Mouse (Mus musculus): ENCODE data around the gene Rpl23a.

GRCm38 (mm10) chr11:78176905-78177331 is 6.5 kb downstream of the Rpl23a start:
- TF ChIP-seq CTCF (IDR thresholded peaks at IDR 0.05; ENCODE audit: control insufficient read depth, insufficient read depth, low read length) = no peak
- no peak for TF ChIP-seq POLR2A (IDR thresholded peaks at IDR 0.05; ENCODE audit: borderline replicate concordance, control insufficient read depth, low read depth, low read length)

Data from bone marrow, adult 2 months (tissue).